Mouse (Mus musculus): ENCODE data around the gene Speer4f2.
"Not testable (repeated sequence)": the region's sequence is repeated elsewhere in the genome, so short reads cannot be mapped to it uniquely, and the experiment has no call there.

The Speer4f2 gene

GRCm38 (mm10) chr5:17372880-17373279 lies at the start of gene Speer4f2:
Speer4f2 (plus strand) TSS chr5:17373180.
- not testable (repeated sequence) for DNase-seq (ENCODE audit: low spot score in 2 of 2)

- no peak for DNase-seq (ENCODE audit: low spot score in 2 of 2)
These were observed 43.9 kb upstream of the Speer4f2 start for GRCm38 (mm10) chr5:17328946-17329566.

- no peak for DNase-seq (ENCODE audit: low spot score in 2 of 2)
These were observed 38.1 kb upstream of the Speer4f2 start for GRCm38 (mm10) chr5:17334836-17335235.

- not testable (repeated sequence) for DNase-seq (ENCODE audit: low spot score in 2 of 2)
These were observed 27.2 kb upstream of the Speer4f2 start for GRCm38 (mm10) chr5:17345741-17346140.

GRCm38 (mm10) chr5:17359394-17359999 lies 13.5 kb upstream of the Speer4f2 start:
- DNase-seq (ENCODE audit: low spot score in 2 of 2), result no peak

- no peak for DNase-seq (ENCODE audit: low spot score in 2 of 2)
These were observed 16.9 kb downstream of the Speer4f2 start for GRCm38 (mm10) chr5:17389926-17390325.

GRCm38 (mm10) chr5:17391207-17391606 lies 18.2 kb downstream of the Speer4f2 start:
- DNase-seq (ENCODE audit: low spot score in 2 of 2), result no peak

- DNase-seq (ENCODE audit: low spot score in 2 of 2), result no peak
These were observed 27.6 kb downstream of the Speer4f2 start for GRCm38 (mm10) chr5:17400571-17400970.

GRCm38 (mm10) chr5:17401206-17402077 lies 28.5 kb downstream of the Speer4f2 start:
- no peak for DNase-seq (ENCODE audit: low spot score in 2 of 2)

GRCm38 (mm10) chr5:17402330-17403125 lies 29.5 kb downstream of the Speer4f2 start:
- no peak for DNase-seq (ENCODE audit: low spot score in 2 of 2)

GRCm38 (mm10) chr5:17403584-17403983 lies 30.6 kb downstream of the Speer4f2 start:
- no peak for DNase-seq (ENCODE audit: low spot score in 2 of 2)

- DNase-seq (ENCODE audit: low spot score in 2 of 2), result no peak
These were observed 36.1 kb downstream of the Speer4f2 start for GRCm38 (mm10) chr5:17408924-17409660.

- no peak for DNase-seq (ENCODE audit: low spot score in 2 of 2)
These were observed 44.2 kb downstream of the Speer4f2 start for GRCm38 (mm10) chr5:17417201-17417600.

- DNase-seq (ENCODE audit: low spot score in 2 of 2), result peak in 1 of 2 experiments; percentile 20
These were observed 46.3 kb downstream of the Speer4f2 start for GRCm38 (mm10) chr5:17419215-17419820.

- no peak for DNase-seq (ENCODE audit: low spot score in 2 of 2)
These were observed 46.9 kb downstream of the Speer4f2 start for GRCm38 (mm10) chr5:17419921-17420320.

GRCm38 (mm10) chr5:17422225-17422624 lies 49.2 kb downstream of the Speer4f2 start:
- DNase-seq (ENCODE audit: low spot score in 2 of 2), result no peak

- no peak for DNase-seq (ENCODE audit: low spot score in 2 of 2)
These were observed 54.0 kb downstream of the Speer4f2 start for GRCm38 (mm10) chr5:17426930-17427329.
